Mouse (Mus musculus): ENCODE data around the gene Yy1.

DNA sequence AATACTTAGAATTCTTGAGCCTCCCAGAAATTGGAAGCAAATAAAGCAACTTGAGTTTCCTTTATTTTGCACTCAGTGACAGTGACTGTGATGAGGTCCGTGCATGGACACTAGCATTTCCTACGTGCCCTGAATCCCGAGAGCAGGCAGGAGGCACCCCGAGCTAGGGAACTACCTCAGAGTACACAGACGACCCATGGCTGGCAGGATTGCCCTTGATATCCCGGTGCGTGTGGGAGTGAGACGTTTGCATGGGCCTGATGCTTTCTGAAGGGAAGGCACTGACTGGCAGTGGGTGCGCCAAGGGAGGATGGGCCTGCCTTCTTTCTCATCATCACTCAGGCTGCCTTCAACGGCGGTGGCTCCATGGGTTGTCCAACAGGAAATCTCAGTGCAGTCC, 23.8 kb downstream of the Yy1 start:
- TF ChIP-seq CTCF (IDR thresholded peaks at IDR 0.05; ENCODE audit: low read depth): no peak
- TF ChIP-seq EP300 (IDR thresholded peaks at IDR 0.05; ENCODE audit: low read depth): no peak
